Mouse (Mus musculus): ENCODE data around the gene Fbxo27.

- TF ChIP-seq POLR2A (IDR thresholded peaks at IDR 0.05; ENCODE audit: low read depth, low read length) (no peak), CTCF (conservative IDR thresholded peaks at IDR 0.05 in 1 of 2, IDR thresholded peaks at IDR 0.05 in 1 of 2; ENCODE audit: low read depth in 2 of 2, low read length in 2 of 2) (no peak), ZMIZ1 (IDR thresholded peaks at IDR 0.05; ENCODE audit: low read depth, low read length) (no peak), EP300 (IDR thresholded peaks at IDR 0.05; ENCODE audit: low read length) (no peak), CHD2 (IDR thresholded peaks at IDR 0.05; ENCODE audit: low read length) (no peak), NELFE (IDR thresholded peaks at IDR 0.05; ENCODE audit: low read depth, low read length) (no peak), USF2 (conservative IDR thresholded peaks at IDR 0.05; ENCODE audit: low read depth, low read length) (no peak)
These were observed 1.6 kb upstream of the Fbxo27 start for GRCm38 (mm10) chr7:28691075-28691474.
